Mouse (Mus musculus) gastrocnemius, adult 2 months (tissue): ENCODE data around the gene Yjefn3. TPM values are rescaled to one million over a fixed set of nuclear protein-coding genes. Genes with fewer than 3 reads are reported as not detected.
A peak's percentile ranks its signal among the peaks of the same experiment; 100 is the strongest.

Experiments
- DNase-seq: peaks from one replicate; pipeline ENCODE4 v3.0.0; 2022
- H3K27ac ChIP-seq: fragments of 200-600 bp; 2 replicates; pipeline ENCODE4 v1.8.1; 2022; ENCODE audit warnings: mild to moderate bottlenecking
- H3K4me3 ChIP-seq: fragments of 200-600 bp; 2 replicates; pipeline ENCODE4 v1.8.1; 2022; ENCODE audit warnings: mild to moderate bottlenecking, moderate library complexity
- CTCF ChIP-seq: fragments of 200-600 bp; IDR thresholded peaks from 2 replicates; pipeline ENCODE4 v1.8.1; 2022; ENCODE audit warnings: antibody characterized with exemption, mild to moderate bottlenecking, moderate library complexity
- intact Hi-C: fragments of 180-260 bp; cut with DNase I; formaldehyde crosslinking; loops from one replicate; pipeline ENCODE4 v1.15.1; 2025
- total RNA-seq, 2 experiments: library from RNA; stranded (reverse); gene quantifications; 2 replicates each; pipeline ENCODE4 v1.2.3; 2021

Gene Yjefn3
- total RNA-seq, 2 experiments from 2014 or later: 9.5 to 14.5 TPM

DNA sequence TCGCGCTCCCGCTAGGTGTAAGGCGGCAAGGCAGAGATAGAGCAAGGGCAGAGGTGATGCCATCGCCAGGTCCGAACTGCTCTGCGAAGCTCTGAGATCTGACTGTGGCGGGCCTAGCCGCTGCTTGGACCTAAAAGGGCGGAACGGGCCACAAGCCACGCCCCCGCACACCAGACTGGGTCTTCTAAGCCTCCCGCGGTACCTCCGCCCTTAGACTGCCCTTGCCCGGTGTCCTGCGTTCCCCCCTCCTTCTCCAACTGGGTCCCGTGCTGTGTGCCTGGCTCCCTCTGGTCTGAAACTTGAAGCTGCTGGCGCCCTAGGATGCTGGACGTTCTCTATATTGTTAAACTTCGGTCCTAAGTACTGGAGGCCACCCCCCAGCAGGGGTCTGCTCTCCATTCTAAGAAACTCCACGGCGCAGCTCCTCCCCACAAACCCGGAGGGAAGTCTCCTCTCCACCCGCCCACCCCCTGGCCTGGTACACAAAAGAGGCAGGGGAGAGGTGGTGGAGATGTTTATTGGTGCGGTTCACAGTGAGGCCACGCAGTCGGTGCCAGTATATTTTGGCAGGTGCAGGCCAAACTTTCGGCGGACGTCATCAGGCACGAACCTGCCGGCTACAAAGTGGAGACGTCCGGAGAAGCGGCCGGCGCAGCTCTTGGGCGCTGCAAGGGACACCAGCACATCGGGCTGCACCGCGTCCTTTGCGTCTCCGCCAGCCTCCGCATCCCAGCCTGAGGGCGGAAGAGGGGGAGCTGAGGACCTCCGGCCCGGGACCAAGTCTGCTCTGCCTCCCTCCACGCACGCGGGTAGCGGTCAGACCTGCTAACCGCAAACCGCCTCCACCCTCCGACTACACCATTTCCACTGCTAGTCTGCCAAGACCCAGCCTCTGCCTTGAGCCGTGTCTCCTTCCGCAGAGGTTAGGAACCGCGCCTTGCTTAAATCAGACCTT is 14.9 kb downstream of the Yjefn3 start, which contains the start of gene Cilp2:
Gene Cilp2, minus strand, starts transcription at position 399 of the 955 bp plus-strand sequence.
- TF ChIP-seq CTCF: no peak
- intact Hi-C loops: no loop called here
- Histone ChIP-seq H3K27ac (peak within 1 kb of the TSS; percentile 62), H3K4me3 (peak within 1 kb of the TSS; percentile 72)
- peak; percentile 78 for DNase-seq

DNA sequence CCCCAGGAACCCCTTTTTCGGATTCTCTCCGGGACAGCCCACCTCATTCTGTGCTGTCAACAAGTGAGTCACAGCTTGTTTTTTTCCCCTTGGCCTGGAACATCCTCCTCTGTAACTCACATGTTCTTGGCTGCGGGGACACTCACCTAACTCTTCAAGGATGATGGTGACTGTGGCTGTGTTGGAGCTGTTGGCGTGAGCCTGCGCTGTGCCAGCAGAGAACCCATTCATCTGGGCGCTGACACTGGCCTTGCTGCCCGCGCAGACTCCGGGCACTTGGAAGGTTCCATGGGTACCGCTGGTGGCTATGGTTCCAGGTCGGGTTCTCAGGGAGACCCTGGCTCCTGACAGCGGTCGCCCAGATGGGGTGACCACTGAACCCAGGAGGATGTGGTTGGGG is 18.4 kb downstream of the Yjefn3 start:
- no peak overlapping the region for H3K27ac ChIP-seq
- no peak overlapping the region for H3K4me3 ChIP-seq
- no peak for DNase-seq
- intact Hi-C loops: no loop called here
- no peak for TF ChIP-seq CTCF

DNA sequence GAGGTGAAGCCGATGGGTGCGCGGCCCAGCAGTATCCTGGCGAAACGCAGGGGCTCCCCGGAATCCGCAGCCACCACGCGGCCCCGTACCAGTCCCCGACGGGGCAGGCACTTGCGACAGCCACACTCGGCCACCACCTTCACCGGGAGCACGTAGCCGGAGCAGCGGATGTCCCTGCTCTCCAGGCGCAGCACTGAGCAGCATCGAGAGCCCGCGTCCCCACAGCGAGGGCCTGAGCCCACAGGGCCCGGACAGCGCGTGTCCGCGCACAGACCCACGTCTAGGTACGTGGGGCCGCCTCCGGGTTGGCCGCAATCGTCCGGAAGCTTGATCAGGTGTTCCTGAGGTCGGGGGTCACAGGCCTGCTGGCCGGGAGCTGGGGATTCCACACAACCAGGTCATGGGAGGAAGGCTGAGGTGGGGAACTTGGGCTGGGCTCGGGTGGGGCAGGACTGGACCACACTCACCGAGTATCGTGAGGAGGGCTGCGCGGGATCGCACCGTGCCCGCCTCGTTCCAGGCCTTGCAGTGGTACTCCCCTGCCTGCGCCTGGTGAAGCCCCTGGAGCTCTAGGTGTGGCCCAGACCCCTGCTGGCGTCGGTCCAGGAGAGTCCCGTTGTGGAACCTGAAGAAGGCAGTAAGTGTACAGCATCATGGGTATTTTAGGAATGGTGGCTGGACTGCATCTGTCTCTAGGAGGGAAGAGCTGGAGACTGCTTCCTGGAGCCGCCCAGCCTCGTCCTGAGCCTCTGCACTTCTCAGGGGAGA is 19.5 kb downstream of the Yjefn3 start:
- intact Hi-C loops: no loop called here
- TF ChIP-seq CTCF: no peak
- peak overlapping the region; percentile 68; the same call in 1 of the 2 replicates for H3K4me3 ChIP-seq

DNA sequence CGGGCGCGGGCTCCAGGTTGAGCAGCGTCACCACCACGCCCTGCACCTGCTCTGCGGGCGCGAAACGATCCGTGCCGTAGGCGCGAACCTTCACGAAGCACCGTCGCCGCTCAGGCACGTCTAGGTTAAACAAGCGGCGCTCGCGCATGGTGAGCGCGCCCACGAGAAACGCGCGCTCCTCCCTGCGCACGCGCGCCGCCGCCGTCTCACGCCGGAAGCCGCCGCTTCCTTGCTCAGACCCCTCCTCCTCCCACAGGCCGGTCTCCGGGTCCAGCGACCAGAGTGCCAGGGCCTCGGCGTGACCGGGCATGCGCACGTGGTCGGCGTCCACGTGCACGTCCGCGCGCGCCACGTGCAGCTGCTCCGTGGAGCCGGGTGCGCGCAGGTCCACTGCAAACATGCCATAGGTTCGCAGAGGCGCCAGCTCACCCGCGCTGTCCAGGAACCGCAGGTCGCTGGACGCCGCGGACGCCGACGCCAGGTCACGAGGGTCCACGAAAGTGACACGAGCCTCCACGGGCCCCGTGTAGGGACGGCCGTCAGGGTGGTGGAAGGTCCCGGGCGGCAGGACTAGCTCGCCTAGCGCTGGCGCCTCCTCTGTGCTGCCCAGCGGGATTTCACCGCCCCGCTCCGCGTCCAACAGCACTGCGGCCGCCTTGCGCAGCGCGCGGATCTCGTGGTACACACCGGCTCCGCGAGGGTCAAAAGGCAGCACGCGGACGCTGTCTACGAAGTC is 20.3 kb downstream of the Yjefn3 start:
- intact Hi-C loops: no loop called here
- H3K27ac ChIP-seq: no peak overlapping the region
- TF ChIP-seq CTCF: no peak
- peak overlapping the region; percentile 68 for H3K4me3 ChIP-seq
- DNase-seq: peak; percentile 68

More for the DNA sequence above, 19.5 kb downstream of the Yjefn3 start:
- DNase-seq: no peak
- no peak overlapping the region for H3K27ac ChIP-seq

DNA sequence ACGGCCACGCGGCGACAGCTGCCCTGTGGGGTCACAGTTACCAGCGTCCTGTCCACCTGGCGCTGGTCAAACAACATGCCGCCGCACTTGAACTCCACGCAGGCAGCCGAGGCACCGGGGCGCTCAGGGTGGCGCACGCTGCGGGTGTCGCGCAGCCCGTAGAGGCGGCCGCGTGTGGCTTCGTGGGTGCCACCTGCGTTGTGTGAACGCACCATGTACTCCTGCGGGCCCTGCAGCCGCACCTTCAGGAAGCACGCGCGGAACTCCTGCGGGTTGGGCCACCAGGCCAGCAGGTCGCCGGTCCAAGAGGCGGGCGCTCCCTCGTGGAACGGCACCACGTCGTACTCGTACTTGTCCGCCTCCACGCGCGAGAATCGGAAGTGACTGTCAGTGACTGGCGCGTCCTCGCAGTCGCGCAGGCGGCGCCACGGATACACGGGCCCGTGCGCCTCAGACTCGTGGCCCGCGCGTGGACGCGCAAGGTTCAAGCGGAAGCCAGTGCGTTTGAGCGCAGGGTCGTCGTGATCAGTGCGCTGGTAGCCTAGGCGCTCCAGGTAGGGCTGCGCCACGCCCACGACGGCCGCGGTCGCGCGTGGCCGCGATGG is 21.1 kb downstream of the Yjefn3 start:
- Histone ChIP-seq H3K27ac (no peak overlapping the region), H3K4me3 (peak overlapping the region; percentile 68)
- intact Hi-C loops: no loop called here
- no peak for DNase-seq
- no peak for TF ChIP-seq CTCF

DNA sequence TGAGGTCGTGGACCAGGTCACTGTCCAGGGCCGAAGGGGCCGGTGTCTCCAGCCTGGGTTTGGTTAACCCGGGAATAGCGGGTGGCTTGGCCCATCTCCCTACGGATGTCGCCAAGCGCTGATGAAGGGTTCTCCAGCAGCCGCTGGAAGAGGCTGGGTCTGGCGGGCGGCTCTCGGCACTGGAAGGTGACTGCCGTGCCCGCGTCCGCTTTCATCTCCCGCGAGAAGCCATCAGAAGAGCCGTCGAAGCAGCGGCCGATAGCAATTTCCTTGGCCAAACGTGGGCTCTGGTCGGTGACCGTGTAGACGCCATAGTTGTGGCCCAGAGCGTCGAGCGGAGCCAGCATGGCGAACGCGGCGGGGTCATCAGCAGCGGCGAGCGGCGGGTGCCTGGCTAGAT is 21.7 kb downstream of the Yjefn3 start:
- intact Hi-C loops: no loop called here
- TF ChIP-seq CTCF: no peak
- peak overlapping the region; percentile 68 for H3K4me3 ChIP-seq

DNA sequence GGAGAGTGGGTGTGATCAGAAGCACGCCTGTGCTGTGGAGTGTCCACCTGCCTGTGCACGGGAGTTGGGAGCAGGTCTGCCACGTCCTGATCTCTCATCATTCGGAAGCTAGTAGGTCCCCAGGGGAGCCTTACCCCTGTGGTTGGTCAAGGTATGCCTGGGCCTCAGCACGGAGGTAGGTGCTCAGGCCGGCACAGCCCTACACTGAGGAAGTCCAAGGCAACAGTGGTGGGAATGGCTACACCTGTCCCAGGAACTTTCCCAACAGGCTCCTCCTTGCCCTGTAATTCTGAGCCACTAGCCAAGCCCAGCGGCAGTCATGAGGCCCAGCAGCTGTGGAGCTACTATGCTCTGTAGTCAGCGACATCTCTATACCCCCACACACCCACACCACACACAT is 22.8 kb downstream of the Yjefn3 start:
- no peak for DNase-seq
- no peak overlapping the region for H3K27ac ChIP-seq
- TF ChIP-seq CTCF: no peak
- no peak overlapping the region for H3K4me3 ChIP-seq
- intact Hi-C loops: loop anchor here (10.0 kb wide), 1 partner anchor 255 kb away; the partner anchor contains the start of gene Zfp868

More for the DNA sequence above, 21.7 kb downstream of the Yjefn3 start:
- DNase-seq: no peak
- no peak overlapping the region for H3K27ac ChIP-seq

DNA sequence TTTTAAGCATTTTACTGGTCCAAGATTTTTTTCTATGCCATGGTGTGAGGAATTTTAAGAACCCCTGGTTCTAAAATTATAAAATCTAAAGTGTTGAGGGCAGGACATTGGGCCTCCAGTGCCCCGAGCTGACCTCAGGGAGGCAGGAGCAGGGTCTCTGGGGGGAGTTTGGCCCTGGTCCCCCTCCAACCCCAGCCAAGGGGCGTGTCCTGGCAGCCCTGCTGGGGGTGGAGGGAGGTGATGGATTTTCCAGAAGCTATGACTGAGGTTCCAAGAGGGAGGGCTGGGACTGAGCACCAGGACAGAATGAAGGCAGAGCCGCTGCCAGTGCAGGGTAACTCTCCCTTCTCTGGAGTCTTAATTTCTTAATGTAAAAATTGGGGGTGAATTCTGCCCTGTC is 24.5 kb downstream of the Yjefn3 start:
- intact Hi-C loops: loop anchor here (10.0 kb wide), 1 partner anchor 253 kb away; the partner anchor contains the start of gene Zfp868
- no peak for TF ChIP-seq CTCF
- H3K4me3 ChIP-seq: no peak overlapping the region
- peak overlapping the region; percentile 85 for H3K27ac ChIP-seq
- peak; percentile 64 for DNase-seq

DNA sequence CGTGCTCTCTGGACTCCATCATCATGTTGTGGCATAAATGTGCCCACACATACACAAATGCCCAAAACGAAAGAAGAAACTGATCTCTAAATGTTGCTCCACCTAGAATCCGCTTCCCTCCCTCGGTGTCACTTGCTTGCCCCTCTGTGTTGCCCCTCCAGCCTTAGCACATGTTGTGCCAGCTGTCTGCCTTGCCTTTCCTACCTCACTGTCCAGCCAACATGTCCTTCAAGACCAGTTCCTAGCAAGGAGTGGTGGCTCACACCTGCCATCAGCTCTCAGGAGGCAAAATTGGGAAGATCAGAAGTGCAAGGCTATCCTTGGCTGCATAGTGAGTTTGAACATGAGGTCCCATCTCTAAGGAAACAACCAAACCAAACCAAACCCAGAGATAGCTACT is 25.1 kb downstream of the Yjefn3 start:
- intact Hi-C loops: loop anchor here (10.0 kb wide), 1 partner anchor 253 kb away; the partner anchor contains the start of gene Zfp868
- peak overlapping the region; percentile 85 for H3K27ac ChIP-seq
- TF ChIP-seq CTCF: no peak
- no peak overlapping the region for H3K4me3 ChIP-seq
- no peak for DNase-seq

DNA sequence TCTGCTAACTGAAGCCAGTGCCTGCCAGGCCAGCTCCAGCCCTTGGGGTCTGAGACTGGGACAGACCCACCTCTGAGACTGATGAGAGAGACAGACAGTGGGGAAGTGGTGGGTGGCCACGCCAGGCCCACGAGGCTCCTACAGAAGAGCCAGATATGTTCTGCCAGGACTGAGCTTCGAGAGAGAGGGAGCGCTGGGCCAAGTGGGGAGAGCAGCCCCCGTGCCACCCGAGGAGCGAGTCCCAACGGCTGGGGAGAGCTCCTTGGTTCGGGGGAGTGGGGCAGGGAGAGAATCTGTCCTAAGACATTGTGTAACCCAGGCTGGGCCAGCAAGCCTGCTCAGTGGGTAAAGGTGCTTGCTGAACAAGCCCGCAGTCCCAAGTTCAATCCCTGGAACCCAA is 25.5 kb downstream of the Yjefn3 start:
- Histone ChIP-seq H3K4me3 (no peak overlapping the region), H3K27ac (peak overlapping the region; percentile 85)
- intact Hi-C loops: loop anchor here (10.0 kb wide), 1 partner anchor 252 kb away; the partner anchor contains the start of gene Zfp868
- no peak for TF ChIP-seq CTCF
- no peak for DNase-seq

DNA sequence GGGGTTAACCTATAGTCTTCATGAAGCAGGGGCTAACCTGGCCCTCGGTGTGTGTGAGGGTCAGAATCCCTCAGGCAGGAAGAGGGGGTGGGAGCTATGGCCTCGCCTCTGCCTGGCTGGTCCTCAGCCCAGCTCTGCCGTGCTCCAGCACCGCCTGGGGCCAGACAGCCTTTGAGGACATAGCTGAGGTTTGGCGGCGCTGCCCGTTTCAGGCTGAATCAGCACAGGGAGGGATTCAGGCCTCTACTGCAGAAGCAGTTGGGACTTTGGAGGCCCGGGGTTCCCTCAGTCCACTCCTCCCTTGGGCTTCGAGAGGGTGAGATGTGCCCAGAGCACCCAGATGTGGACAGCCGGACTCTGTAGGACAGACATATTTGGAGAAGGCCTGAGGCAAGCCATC is 26.4 kb downstream of the Yjefn3 start:
- DNase-seq: no peak
- Histone ChIP-seq H3K27ac (peak overlapping the region; percentile 85), H3K4me3 (no peak overlapping the region)
- intact Hi-C loops: loop anchor here (10.0 kb wide), 1 partner anchor 251 kb away; the partner anchor contains the start of gene Zfp868
- no peak for TF ChIP-seq CTCF

DNA sequence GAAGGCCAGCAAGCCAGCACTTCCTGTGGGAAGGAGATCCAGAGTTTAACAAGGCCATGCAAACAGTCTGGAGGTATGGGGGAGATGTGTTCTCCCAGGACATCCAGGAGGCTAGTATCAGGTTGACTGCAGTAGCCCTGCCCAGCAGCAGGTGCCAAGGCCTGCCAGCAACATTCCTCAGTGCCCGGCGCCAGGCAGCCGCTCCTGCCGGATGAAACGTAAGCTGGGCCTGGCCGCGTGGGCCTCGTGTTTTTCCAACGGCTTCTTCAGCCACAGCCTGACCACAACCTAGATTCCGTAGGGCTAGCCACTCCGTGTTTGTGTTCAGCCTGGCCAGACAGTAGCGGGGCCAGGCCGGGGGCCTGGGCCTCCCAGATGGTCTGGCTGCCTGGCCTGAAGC is 27.9 kb downstream of the Yjefn3 start:
- no peak for TF ChIP-seq CTCF
- peak overlapping the region; percentile 30 for H3K4me3 ChIP-seq
- peak; percentile 88 for DNase-seq
- intact Hi-C loops: loop anchor here (1.0 to 10.0 kb wide), 3 partner anchors 17 to 250 kb away; partner anchors contain the start of gene Zfp868
- peak overlapping the region; percentile 85 for H3K27ac ChIP-seq
